Mouse (Mus musculus): ENCODE results near the gene Furin.

DNA sequence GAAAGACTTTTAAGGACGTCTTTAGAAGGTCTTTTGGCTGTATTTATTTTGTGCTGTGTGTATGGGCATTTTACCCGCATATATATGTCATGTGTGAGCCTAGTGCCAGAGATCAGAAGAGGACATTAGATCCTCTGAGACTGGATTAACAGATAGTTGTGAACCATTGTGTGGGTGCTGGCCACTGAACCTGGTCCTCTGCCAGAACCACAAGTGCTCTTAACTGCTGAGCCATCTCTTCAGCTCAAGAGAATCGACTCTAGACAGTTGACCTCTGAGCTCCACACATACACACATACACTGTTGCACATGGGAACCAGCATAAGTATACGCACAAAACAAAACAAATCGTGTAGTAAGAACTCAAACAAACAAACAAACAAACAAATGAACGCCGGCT is 31.3 kb upstream of the Furin start:
- TF ChIP-seq POLR2A (IDR thresholded peaks at IDR 0.05; ENCODE audit: control insufficient read depth, low read depth, low read length) (no peak), CTCF (IDR thresholded peaks at IDR 0.05; ENCODE audit: control insufficient read depth, insufficient read depth, insufficient replicate concordance, low read depth, low read length) (no peak)
